Mouse (Mus musculus) megakaryocyte, embryonic 14.5 days (primary cell): ENCODE data around the gene Kank1. TPM values are rescaled to one million over a fixed set of nuclear protein-coding genes. Genes with fewer than 3 reads are reported as not detected.

Source experiments
- H3K27me3 ChIP-seq: replicated peaks from 2 replicates; pipeline ENCODE3; 2012; ENCODE audit warnings: inconsistent platforms
- H3K36me3 ChIP-seq: replicated peaks from 2 replicates; pipeline ENCODE3; 2012; ENCODE audit warnings: low read length, inconsistent platforms, mixed read lengths
- H3K4me1 ChIP-seq: 2 replicates; pipeline ENCODE4 v1.6.1; 2012; ENCODE audit warnings: inconsistent platforms
- H3K4me3 ChIP-seq: replicated peaks from 2 replicates; pipeline ENCODE3; 2012; ENCODE audit warnings: moderate library complexity, mild to moderate bottlenecking, inconsistent platforms
- H3K9me3 ChIP-seq: 2 replicates; pipeline ENCODE4 v1.6.1; 2012; ENCODE audit warnings: inconsistent platforms
- FLI1 ChIP-seq: IDR thresholded peaks from 2 replicates; pipeline ENCODE4 v1.6.1; 2012; ENCODE audit warnings: low read length, inconsistent platforms, mixed read lengths
- GATA1 ChIP-seq: IDR thresholded peaks from 3 replicates; pipeline ENCODE4 v1.6.1; 2012; ENCODE audit warnings: mixed read lengths, low read length, inconsistent platforms, borderline replicate concordance
- polyA plus RNA-seq: library from polyadenylated mRNA; stranded (reverse); fragments of >175 nt; gene quantifications from 2 replicates; pipeline ENCODE4 v1.2.3, GENCODE M21; 2012; ENCODE audit warnings: low replicate concordance; ENCODE audit not compliant: insufficient read depth

Gene Kank1
- polyA plus RNA-seq, 1 experiment = 0.12 TPM

DNA sequence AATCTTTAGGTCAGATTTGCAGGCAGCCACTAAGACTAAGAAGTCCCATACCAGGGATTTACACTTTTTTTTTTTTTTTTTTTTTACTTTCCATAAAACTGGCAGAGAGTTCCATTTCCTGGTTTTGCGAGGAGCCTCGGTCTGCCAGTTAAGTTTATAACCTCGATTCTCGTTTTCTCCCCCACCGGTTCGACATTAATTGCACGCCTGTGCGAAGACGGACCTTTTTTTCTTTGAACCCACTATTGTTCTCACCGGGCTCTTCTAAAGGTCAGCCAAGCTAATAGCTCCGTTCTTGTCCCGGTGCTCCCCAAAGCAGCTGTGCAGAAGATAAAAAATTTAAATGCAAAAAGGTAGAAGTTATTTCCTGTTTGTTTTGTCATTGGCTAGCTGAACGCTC is 12.5 kb downstream of the Kank1 start:
- TF ChIP-seq FLI1 (no peak), GATA1 (no peak)
- Histone ChIP-seq H3K36me3 (no peaks in the 10 kb centered on the region), H3K4me3 (no peak overlapping the region), H3K27me3 (peaks cover 12% of the 10 kb centered on the region), H3K9me3 (no peaks in the 10 kb centered on the region), H3K4me1 (no peaks in the 10 kb centered on the region)

DNA sequence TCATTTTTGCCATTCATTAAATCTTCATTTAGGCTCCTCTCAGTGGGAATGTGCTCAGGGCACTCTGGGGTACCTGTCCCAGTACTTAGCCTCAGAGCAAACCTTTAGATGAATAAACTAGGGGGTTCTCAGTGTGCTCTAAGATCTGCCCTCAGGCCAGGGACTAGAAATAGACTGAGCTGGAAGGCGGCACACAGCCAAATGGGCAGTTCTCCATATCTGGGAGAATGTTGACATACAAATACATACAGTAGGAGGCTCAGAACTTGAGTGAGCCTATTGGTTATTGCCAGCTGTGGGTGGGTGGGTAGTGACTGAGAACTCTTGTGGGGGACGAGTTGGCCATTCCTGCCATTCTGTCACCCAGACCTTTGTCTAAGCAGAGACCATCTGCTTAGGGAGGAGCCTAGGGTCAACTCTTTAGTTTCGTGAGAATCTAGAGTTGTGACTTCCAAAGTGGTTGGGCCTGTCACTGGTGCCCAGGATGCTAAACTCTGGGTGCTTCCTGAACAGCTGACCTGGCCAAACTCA is 14.9 kb downstream of the Kank1 start:
- Histone ChIP-seq H3K4me1 (no peaks in the 10 kb centered on the region), H3K27me3 (peaks cover 7% of the 10 kb centered on the region), H3K9me3 (no peaks in the 10 kb centered on the region), H3K4me3 (no peak overlapping the region), H3K36me3 (no peaks in the 10 kb centered on the region)
- TF ChIP-seq FLI1 = no peak
- no peak for TF ChIP-seq GATA1

DNA sequence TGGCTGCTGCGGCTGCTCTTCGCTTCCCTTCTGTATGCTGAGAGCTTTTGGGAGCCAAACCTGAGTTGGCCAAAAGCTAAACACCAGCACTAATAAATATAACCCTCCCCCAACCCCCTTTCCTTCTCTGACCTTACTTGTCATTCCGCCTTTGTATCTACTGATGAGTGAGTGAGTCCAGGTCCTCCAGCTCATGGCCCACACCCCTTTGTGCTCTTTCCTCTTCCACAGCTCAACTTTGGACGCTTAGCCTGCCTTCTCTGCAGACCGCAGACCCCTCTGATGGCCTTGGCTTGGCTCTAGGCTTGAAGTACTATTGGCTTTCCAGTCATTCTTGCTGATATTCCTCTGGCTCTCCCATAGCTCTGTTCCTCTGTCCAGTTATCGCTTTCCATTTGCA is 16.4 kb downstream of the Kank1 start:
- TF ChIP-seq GATA1 = no peak
- TF ChIP-seq FLI1 = no peak
- H3K4me3 ChIP-seq = no peak overlapping the region
- no peaks in the 10 kb centered on the region for H3K36me3 ChIP-seq
- no peaks in the 10 kb centered on the region for H3K9me3 ChIP-seq
- H3K27me3 ChIP-seq = peaks cover 7% of the 10 kb centered on the region
- H3K4me1 ChIP-seq = no peaks in the 10 kb centered on the region

DNA sequence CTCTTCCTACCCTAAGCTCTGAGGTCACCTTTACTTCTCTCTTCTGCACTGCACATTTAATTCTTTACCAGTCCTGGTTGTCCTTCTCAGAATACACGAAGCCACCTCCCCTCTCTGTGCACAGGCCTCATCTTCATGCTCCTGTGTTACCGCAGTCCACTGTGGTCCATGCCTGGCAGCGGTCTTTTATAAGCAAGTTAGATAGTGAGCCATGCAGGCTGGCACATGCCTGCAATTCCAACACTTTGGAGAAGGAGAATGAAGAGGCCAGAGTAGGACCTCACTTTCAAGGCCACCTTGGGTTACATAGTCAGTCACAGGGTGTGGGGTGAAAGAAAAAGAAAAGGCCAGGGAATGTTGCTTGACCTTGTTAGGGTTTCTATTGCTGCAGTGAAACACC is 16.9 kb downstream of the Kank1 start:
- Histone ChIP-seq H3K4me3 (no peak overlapping the region), H3K4me1 (no peaks in the 10 kb centered on the region), H3K9me3 (no peaks in the 10 kb centered on the region), H3K27me3 (peaks cover 7% of the 10 kb centered on the region), H3K36me3 (no peaks in the 10 kb centered on the region)
- no peak for TF ChIP-seq FLI1
- TF ChIP-seq GATA1 = no peak

DNA sequence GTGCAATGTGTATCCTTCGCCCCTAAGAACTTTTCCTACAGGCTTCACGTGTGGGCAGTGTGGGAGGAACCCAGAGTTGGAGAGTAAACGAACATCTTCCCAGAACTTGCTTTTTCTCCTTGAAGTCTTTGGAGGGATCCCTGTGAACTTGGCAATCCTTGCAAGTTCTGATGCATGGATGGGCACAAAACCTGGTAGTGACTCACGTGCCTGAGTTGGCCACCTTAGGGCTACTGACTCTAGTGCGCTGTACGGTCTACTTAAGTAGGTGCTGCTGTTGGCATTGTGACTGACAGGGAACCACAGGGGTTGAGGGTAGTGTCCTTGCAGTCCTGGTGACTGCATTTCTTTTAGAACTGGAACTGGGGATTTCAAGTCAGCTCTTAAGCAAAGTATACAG is 21.5 kb downstream of the Kank1 start:
- Histone ChIP-seq H3K4me3 (no peak overlapping the region), H3K9me3 (no peaks in the 10 kb centered on the region), H3K27me3 (peaks cover 3% of the 10 kb centered on the region), H3K4me1 (no peaks in the 10 kb centered on the region), H3K36me3 (no peaks in the 10 kb centered on the region)
- TF ChIP-seq GATA1 (no peak), FLI1 (no peak)

DNA sequence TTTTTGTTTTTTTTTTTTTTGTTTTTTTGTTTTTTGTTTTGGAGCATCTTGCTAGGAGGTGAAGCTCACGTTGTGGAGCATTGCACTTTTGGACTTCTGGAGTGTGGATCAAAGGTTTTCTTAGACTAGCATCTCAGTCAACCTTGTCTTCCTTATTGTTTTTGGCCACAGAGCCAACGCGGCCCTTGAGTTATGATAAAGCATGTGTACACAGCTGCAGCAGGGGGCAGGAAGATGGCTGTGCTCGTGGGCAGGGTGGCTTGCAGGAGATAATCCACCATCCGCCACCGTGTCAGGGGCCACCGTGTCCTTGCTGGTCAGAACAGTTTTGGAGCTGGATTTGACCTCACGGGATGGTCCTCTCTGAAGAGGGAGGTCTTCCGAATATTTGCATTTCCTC is 29.4 kb downstream of the Kank1 start:
- peaks cover 16% of the 10 kb centered on the region for H3K9me3 ChIP-seq
- no peaks in the 10 kb centered on the region for H3K36me3 ChIP-seq
- TF ChIP-seq GATA1 (no peak), FLI1 (no peak)
- no peak overlapping the region for H3K4me3 ChIP-seq
- peaks cover 9% of the 10 kb centered on the region for H3K27me3 ChIP-seq
- H3K4me1 ChIP-seq = no peaks in the 10 kb centered on the region

DNA sequence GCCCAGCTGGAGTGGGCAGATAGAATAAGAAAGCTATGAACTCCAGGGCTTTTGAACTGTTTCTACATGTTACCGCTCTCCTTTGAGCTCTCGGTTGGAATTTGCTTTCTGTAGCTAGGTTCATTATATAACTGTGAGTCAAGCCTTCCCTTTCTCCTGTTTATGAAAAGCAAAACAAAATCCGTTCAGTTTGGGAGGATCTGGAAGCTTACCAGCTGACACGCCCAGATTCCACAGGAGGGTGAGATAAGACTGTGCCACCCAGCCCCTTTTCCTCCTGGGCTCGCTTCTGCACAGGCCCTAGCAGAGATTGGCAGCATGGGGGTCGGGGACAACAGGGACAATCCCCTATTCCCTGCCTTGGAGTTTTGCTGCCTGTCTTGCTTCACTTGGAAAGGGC is 30.5 kb downstream of the Kank1 start:
- TF ChIP-seq FLI1 (no peak), GATA1 (no peak)
- Histone ChIP-seq H3K4me3 (no peak overlapping the region), H3K9me3 (peaks cover 16% of the 10 kb centered on the region), H3K4me1 (no peaks in the 10 kb centered on the region), H3K27me3 (peaks cover 9% of the 10 kb centered on the region), H3K36me3 (no peaks in the 10 kb centered on the region)

DNA sequence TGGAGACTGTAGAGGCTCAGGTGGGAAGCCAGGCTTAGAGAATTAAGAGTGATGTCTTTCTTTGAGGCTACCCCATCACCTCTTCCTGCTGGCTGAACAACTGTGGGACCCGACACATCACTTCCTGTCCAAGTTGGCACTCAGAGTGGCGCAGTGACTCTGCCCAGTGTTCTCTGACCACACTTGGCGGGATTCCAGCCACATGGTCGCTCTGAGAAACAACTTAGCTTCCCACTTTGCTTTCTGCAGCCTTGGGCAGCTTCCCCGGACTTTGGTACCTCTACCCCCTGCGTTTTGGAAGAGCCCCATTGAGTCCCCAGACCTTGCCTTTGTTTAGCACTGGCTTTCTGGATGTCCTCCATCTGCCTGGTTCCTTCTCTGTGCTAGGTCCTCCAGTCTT is 31.8 kb downstream of the Kank1 start:
- peaks cover 9% of the 10 kb centered on the region for H3K27me3 ChIP-seq
- H3K9me3 ChIP-seq = peaks cover 16% of the 10 kb centered on the region
- no peaks in the 10 kb centered on the region for H3K4me1 ChIP-seq
- no peak overlapping the region for H3K4me3 ChIP-seq
- no peaks in the 10 kb centered on the region for H3K36me3 ChIP-seq
- no peak for TF ChIP-seq GATA1
- TF ChIP-seq FLI1 = no peak

DNA sequence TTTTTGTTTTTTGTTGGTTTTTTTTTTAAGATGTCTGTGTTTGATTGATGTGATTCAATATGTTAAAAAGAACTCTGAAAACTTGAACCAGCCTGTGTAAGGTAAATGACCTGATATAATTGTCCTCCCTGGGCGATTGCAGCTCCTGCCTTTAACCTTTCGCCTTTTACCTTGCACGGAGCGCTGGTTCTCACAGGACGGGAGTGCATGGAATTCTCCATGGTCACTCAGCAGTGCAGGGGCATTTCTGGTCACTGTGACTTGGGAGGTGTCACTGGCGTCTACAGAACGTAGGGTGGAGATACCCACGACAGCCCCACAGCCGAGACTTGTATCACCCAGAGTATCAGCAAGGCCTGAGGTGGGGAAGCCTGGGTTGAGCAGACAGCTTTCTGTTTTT is 34.8 kb downstream of the Kank1 start:
- Histone ChIP-seq H3K4me1 (no peaks in the 10 kb centered on the region), H3K4me3 (no peak overlapping the region), H3K36me3 (no peaks in the 10 kb centered on the region), H3K27me3 (peaks cover 7% of the 10 kb centered on the region), H3K9me3 (peaks cover 16% of the 10 kb centered on the region)
- TF ChIP-seq GATA1 (no peak), FLI1 (no peak)

DNA sequence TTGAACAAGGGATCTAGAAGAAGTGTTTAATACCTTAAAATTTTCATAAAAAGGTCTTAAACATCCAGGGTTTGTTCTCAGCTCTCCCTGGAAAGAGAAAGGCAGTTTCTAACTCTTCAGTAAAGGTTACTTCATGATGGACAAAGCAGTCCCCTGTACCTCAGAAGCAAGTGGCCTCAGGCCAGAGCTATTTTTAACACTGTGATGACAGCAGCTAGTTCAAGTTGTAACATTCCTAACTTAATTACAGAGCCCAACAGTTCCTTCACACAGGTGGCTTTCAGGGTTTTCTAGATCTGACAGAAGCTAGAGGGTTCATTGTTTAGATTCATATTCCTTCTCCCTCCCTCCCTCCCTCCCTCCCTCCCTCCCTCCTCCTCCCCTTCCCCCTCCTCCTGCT is 36.4 kb downstream of the Kank1 start:
- TF ChIP-seq GATA1 (no peak), FLI1 (no peak)
- H3K36me3 ChIP-seq = no peaks in the 10 kb centered on the region
- no peak overlapping the region for H3K4me3 ChIP-seq
- H3K27me3 ChIP-seq = no peaks in the 10 kb centered on the region
- peaks cover 16% of the 10 kb centered on the region for H3K9me3 ChIP-seq
- no peaks in the 10 kb centered on the region for H3K4me1 ChIP-seq
